Mouse (Mus musculus) cerebellum, adult 2 months (tissue): ENCODE measurements at regions not wholly inside any gene's neighbourhood (a gene's known extent, or its start where the extent isn't known, plus 50 kb on each side); places are given as distances from the start of the nearest gene placed in this dataset.
A peak's percentile ranks its signal among the peaks of the same experiment; 100 is the strongest.

Experiments used
- DNase-seq, 2 experiments: peaks; one replicate each; pipeline ENCODE4 v3.0.0; 2021
- H3K27ac ChIP-seq: fragments of 200-500 bp; 2 replicates; pipeline ENCODE4 v1.5.1; 2012; ENCODE audit warnings: low read length, control low read depth, inconsistent platforms; ENCODE audit not compliant: insufficient read depth
- H3K27me3 ChIP-seq: fragments of 200-500 bp; 2 replicates; pipeline ENCODE4 v1.6.1; 2012; ENCODE audit warnings: inconsistent platforms, mild to moderate bottlenecking, low read length, moderate library complexity; ENCODE audit not compliant: control insufficient read depth, insufficient read depth
- H3K4me1 ChIP-seq: fragments of 200-500 bp; 2 replicates; pipeline ENCODE4 v1.6.1; 2011; ENCODE audit warnings: low read length; ENCODE audit not compliant: control insufficient read depth, insufficient read depth
- H3K4me3 ChIP-seq: fragments of 200-500 bp; replicated peaks from 2 replicates; pipeline ENCODE3; 2011; ENCODE audit warnings: mild to moderate bottlenecking, low read depth, low read length, control low read depth; ENCODE audit not compliant: insufficient read depth
- CTCF ChIP-seq: fragments of 200-500 bp; IDR thresholded peaks from 2 replicates; pipeline ENCODE4 v1.5.1; 2011; ENCODE audit warnings: low read depth, mild to moderate bottlenecking, control low read depth, low read length, moderate library complexity, borderline replicate concordance; ENCODE audit not compliant: insufficient read depth
- POLR2A ChIP-seq: fragments of 200-500 bp; IDR thresholded peaks from 2 replicates; pipeline ENCODE4 v1.6.1; 2011; ENCODE audit warnings: low read length, control low read depth, borderline replicate concordance; ENCODE audit not compliant: insufficient read depth
- WGBS: fragments of 180-500 bp; shearing (Covaris S2); methylation state at CpG from one replicate; pipeline ENCODE4 v1.1.7; 2018; 5-methylcytosine and 5-hydroxymethylcytosine counted together

- Histone ChIP-seq H3K27ac (peak overlapping the region; percentile 42), H3K4me1 (no peaks in the 10 kb centered on the region; the same call in 1 of the 2 replicates)
- TF ChIP-seq POLR2A (no peak), CTCF (no peak)
Measured at GRCm38 (mm10) chr14:105779349-105779748, 117.3 kb downstream of the Spry2 start.

GRCm38 (mm10) chr14:105773674-105774073 is 122.9 kb downstream of the Spry2 start:
- no peak for DNase-seq
- Histone ChIP-seq H3K4me3 (no peak overlapping the region), H3K4me1 (no peaks in the 10 kb centered on the region), H3K27me3 (no peaks in the 10 kb centered on the region), H3K27ac (no peak overlapping the region)
- 94% methylated on average over 12 of the region's 12 CpGs for WGBS
- TF ChIP-seq POLR2A (no peak), CTCF (no peak)

More at GRCm38 (mm10) chr14:105779349-105779748, 117.3 kb downstream of the Spry2 start:
- no peaks in the 10 kb centered on the region for H3K27me3 ChIP-seq
- peak; percentile 54 to 82 for DNase-seq
- no peak overlapping the region for H3K4me3 ChIP-seq
- WGBS = 3% methylated on average over 4 of the region's 4 CpGs

- no peaks in the 10 kb centered on the region for H3K4me1 ChIP-seq
- H3K4me3 ChIP-seq = no peak overlapping the region
- no peak for DNase-seq
- no peaks in the 10 kb centered on the region for H3K27me3 ChIP-seq
- TF ChIP-seq POLR2A (no peak), CTCF (no peak)
- no peak overlapping the region for H3K27ac ChIP-seq
- WGBS = 80% methylated on average over 4 of the region's 4 CpGs
Measured at GRCm38 (mm10) chr14:105767100-105767499, 129.5 kb downstream of the Spry2 start.

- 82% methylated on average over 4 of the region's 4 CpGs for WGBS
- Histone ChIP-seq H3K4me3 (no peak overlapping the region), H3K4me1 (no peaks in the 10 kb centered on the region), H3K27me3 (no peaks in the 10 kb centered on the region), H3K27ac (no peak overlapping the region)
- DNase-seq = no peak
- TF ChIP-seq POLR2A = no peak
- no peak for TF ChIP-seq CTCF
Measured at GRCm38 (mm10) chr14:105752509-105753375, 143.9 kb downstream of the Spry2 start.

- H3K4me1 ChIP-seq = no peaks in the 10 kb centered on the region
- no peaks in the 10 kb centered on the region for H3K27me3 ChIP-seq
- no peak for DNase-seq
- TF ChIP-seq CTCF = no peak
- TF ChIP-seq POLR2A = no peak
- H3K27ac ChIP-seq = no peak overlapping the region
- WGBS = 93% methylated on average over 7 of the region's 7 CpGs
- no peak overlapping the region for H3K4me3 ChIP-seq
Measured at GRCm38 (mm10) chr14:105751762-105752161, 144.9 kb downstream of the Spry2 start.

GRCm38 (mm10) chr14:105744578-105744977 is 152.0 kb downstream of the Spry2 start:
- H3K27me3 ChIP-seq = no peaks in the 10 kb centered on the region
- TF ChIP-seq CTCF (no peak), POLR2A (no peak)
- H3K4me3 ChIP-seq = no peak overlapping the region
- H3K27ac ChIP-seq = no peak overlapping the region
- DNase-seq = no peak
- H3K4me1 ChIP-seq = no peaks in the 10 kb centered on the region; the same call in 1 of the 2 replicates
- 65% methylated on average over 2 of the region's 2 CpGs for WGBS

- Histone ChIP-seq H3K4me1 (no peaks in the 10 kb centered on the region; the same call in 1 of the 2 replicates), H3K27me3 (no peaks in the 10 kb centered on the region), H3K4me3 (no peak overlapping the region), H3K27ac (no peak overlapping the region)
- no peak for DNase-seq
- TF ChIP-seq POLR2A = no peak
- no peak for TF ChIP-seq CTCF
- 69% methylated on average over 3 of the region's 3 CpGs for WGBS
Measured at GRCm38 (mm10) chr14:105744125-105744524, 152.5 kb downstream of the Spry2 start.

- H3K4me3 ChIP-seq = no peak overlapping the region
- DNase-seq = peak in 1 of 2 experiments; percentile 38
- no peak for TF ChIP-seq CTCF
- no peak for TF ChIP-seq POLR2A
- no peak overlapping the region for H3K27ac ChIP-seq
- no peaks in the 10 kb centered on the region; the same call in 1 of the 2 replicates for H3K4me1 ChIP-seq
- no peaks in the 10 kb centered on the region for H3K27me3 ChIP-seq
- 23% methylated on average over 11 of the region's 11 CpGs for WGBS
Measured at GRCm38 (mm10) chr14:105740889-105741288, 155.7 kb downstream of the Spry2 start.
